Mouse (Mus musculus) lung, postnatal 0 days (tissue): Measurements from ENCODE around the gene Nup85.

Experiments
- CTCF ChIP-seq: IDR thresholded peaks from 2 replicates; pipeline ENCODE4 v1.5.1; 2016; ENCODE audit warnings: antibody characterized with exemption, mild to moderate bottlenecking
- EP300 ChIP-seq: IDR thresholded peaks from 2 replicates; pipeline ENCODE4 v1.6.1; 2016; ENCODE audit warnings: antibody characterized with exemption, mild to moderate bottlenecking, control low read depth

DNA sequence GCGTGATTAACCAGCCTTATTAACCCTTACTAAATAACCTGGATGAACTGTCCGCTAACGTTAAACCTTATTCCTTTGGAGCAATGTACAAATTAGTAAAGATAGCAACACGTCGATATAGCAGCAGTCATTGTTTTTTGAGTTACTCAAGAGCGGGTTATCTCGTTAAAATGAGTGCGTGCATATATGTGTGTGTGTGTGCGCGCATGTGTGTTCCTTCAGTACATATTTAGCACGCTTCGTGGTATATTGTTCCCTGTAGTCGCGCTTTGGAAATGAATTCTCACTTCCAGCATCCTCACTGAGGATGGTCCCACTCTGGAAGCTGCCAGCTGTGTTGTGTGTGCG is 38.9 kb downstream of the Nup85 start:
- TF ChIP-seq CTCF: no peak
- no peak for TF ChIP-seq EP300
